Mouse (Mus musculus) midbrain, embryonic 11.5 days (tissue): Measurements from ENCODE around the gene Tll1. TPM values are rescaled to one million over a fixed set of nuclear protein-coding genes. Genes with fewer than 3 reads are reported as not detected.

Source experiments
- ATAC-seq: fragments of 200-750 bp; cut with Nextera tagmentation; 2 replicates; pipeline ENCODE4 v1.8.0; 2017; ENCODE audit warnings: moderate TSS enrichment, moderate library complexity; ENCODE audit not compliant: low FRiP score
- DNase-seq: peaks from one replicate; pipeline ENCODE4 v3.0.0; 2015; ENCODE audit warnings: low spot score; ENCODE audit errors: missing footprints
- H3K27ac ChIP-seq: fragments of 300-500 bp; sonication (generic); 2 replicates; pipeline ENCODE4 v1.5.1; 2014; ENCODE audit warnings: low read depth, low read length
- H3K27me3 ChIP-seq: fragments of 300-500 bp; sonication (generic); 2 replicates; pipeline ENCODE4 v1.6.1; 2014; ENCODE audit warnings: mild to moderate bottlenecking, low read length, moderate library complexity, mixed read lengths; ENCODE audit not compliant: control insufficient read depth, insufficient read depth
- H3K36me3 ChIP-seq: fragments of 300-500 bp; sonication (generic); 2 replicates; pipeline ENCODE4 v1.6.1; 2014; ENCODE audit warnings: mild to moderate bottlenecking, low read length, moderate library complexity, mixed read lengths; ENCODE audit not compliant: control insufficient read depth, insufficient read depth
- H3K4me1 ChIP-seq: fragments of 300-500 bp; sonication (generic); 2 replicates; pipeline ENCODE4 v1.6.1; 2014; ENCODE audit warnings: low read length; ENCODE audit not compliant: control insufficient read depth, insufficient read depth
- H3K4me2 ChIP-seq: fragments of 300-500 bp; sonication (generic); 2 replicates; pipeline ENCODE4 v1.6.1; 2014; ENCODE audit warnings: mild to moderate bottlenecking, moderate library complexity
- H3K4me3 ChIP-seq: fragments of 300-500 bp; sonication (generic); 2 replicates; pipeline ENCODE4 v1.5.1; 2014; ENCODE audit warnings: low read depth, low read length
- H3K9ac ChIP-seq: fragments of 300-500 bp; sonication (generic); 2 replicates; pipeline ENCODE4 v1.6.1; 2014; ENCODE audit warnings: low read length
- H3K9me3 ChIP-seq: fragments of 300-500 bp; sonication (generic); 2 replicates; pipeline ENCODE4 v1.6.1; 2016; ENCODE audit warnings: low read length; ENCODE audit not compliant: control insufficient read depth
- WGBS: fragments of 180-500 bp; shearing (Covaris S2); extraction: QIAGEN DNeasy Blood & Tissue Kit; methylation state at CpG from one replicate; pipeline ENCODE4 v1.1.7; 2014; 5-methylcytosine and 5-hydroxymethylcytosine counted together
- polyA plus RNA-seq: library from polyadenylated mRNA; unstranded; fragments of >200 nt; fragmentation: Nextera tagmentation; extraction: Ambion mirVana; gene quantifications from 2 replicates; pipeline ENCODE4 v1.2.1, GENCODE M21; 2014

Tll1 gene
- polyA plus RNA-seq, 1 experiment from 2014 or later: 0.89 TPM

DNA sequence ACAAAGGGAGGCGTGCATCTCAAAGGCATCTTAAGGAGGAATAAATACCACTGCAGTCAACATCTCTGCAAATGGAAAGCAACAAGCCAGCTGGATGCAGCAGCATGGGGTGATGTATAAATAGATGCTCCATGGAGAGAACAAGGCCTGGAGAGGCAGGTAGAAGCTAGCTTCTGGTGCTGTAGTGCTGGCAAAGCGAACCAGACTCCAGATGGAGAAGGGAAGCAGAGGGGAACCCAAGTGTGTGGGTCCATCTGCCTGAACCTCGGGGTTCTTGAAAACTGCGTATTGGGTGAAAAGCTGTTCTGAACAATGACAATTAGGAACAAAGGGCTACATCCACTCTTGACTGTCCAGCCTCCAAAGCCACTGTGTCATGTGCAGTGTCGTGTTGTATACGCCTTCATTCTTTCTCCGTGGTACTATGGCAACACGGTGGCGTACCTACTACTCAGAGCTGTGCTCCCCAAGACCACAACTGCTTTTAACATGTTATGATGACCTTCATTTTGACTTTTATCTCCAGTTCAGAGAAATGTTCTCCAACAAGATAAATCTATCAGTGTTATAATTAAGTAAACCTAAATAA lies 53.8 kb downstream of the Tll1 start:
- Histone ChIP-seq H3K27me3 (no peaks in the 10 kb centered on the region), H3K4me2 (no peak overlapping the region), H3K4me1 (peaks cover 5% of the 10 kb centered on the region), H3K27ac (no peak overlapping the region), H3K36me3 (no peaks in the 10 kb centered on the region), H3K4me3 (no peak overlapping the region), H3K9ac (no peak overlapping the region), H3K9me3 (no peaks in the 10 kb centered on the region)
- ATAC-seq (peak; percentile 73), DNase-seq (peak; percentile 85)
- WGBS: 55% methylated on average over 9 of the region's 9 CpGs

GRCm38 (mm10) chr8:64136593-64136992 lies 69.5 kb downstream of the Tll1 start:
- Histone ChIP-seq H3K27me3 (no peaks in the 10 kb centered on the region), H3K4me2 (no peak overlapping the region), H3K4me1 (no peaks in the 10 kb centered on the region), H3K4me3 (no peak overlapping the region), H3K9ac (no peak overlapping the region), H3K27ac (no peak overlapping the region), H3K36me3 (no peaks in the 10 kb centered on the region), H3K9me3 (no peaks in the 10 kb centered on the region)
- WGBS: 70% methylated on average over 1 of the region's 1 CpGs
- ATAC-seq: no peak
- no peak for DNase-seq

- H3K9ac ChIP-seq: no peak overlapping the region
- no peaks in the 10 kb centered on the region for H3K4me1 ChIP-seq
- no peaks in the 10 kb centered on the region for H3K36me3 ChIP-seq
- no peaks in the 10 kb centered on the region for H3K27me3 ChIP-seq
- H3K4me3 ChIP-seq: no peak overlapping the region
- H3K9me3 ChIP-seq: no peaks in the 10 kb centered on the region
- 76% methylated on average over 2 of the region's 2 CpGs for WGBS
- ATAC-seq: no peak
- no peak overlapping the region for H3K27ac ChIP-seq
- H3K4me2 ChIP-seq: no peak overlapping the region
- no peak for DNase-seq
Observed at GRCm38 (mm10) chr8:64107190-64107589, 98.9 kb downstream of the Tll1 start.

- DNase-seq: no peak
- H3K4me3 ChIP-seq: no peak overlapping the region
- H3K36me3 ChIP-seq: no peaks in the 10 kb centered on the region
- H3K27me3 ChIP-seq: no peaks in the 10 kb centered on the region
- no peak overlapping the region for H3K9ac ChIP-seq
- 87% methylated on average over 2 of the region's 2 CpGs for WGBS
- H3K27ac ChIP-seq: no peak overlapping the region
- no peaks in the 10 kb centered on the region for H3K4me1 ChIP-seq
- no peaks in the 10 kb centered on the region for H3K9me3 ChIP-seq
- no peak overlapping the region for H3K4me2 ChIP-seq
- no peak for ATAC-seq
Observed at GRCm38 (mm10) chr8:64073396-64073795, 132.7 kb downstream of the Tll1 start.

DNA sequence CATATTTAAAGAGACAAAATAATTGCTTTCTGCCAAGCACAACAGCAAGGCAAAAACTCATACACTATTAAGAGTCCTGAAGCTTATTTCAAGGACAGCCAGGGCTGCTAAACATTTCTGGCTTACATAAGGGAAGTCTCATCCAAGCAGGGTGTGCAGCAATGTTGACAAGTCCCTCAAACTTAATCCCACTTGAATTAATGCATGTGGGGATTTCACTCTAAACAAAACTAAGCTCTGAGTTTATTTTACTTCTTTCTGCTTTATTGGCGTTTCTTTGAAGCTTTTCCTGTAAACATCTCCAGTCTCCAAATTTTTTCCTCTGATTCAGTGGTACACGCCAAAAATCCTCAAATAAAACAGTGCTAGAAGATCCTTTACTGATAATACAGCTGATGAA lies 146.2 kb downstream of the Tll1 start:
- H3K27ac ChIP-seq: no peak overlapping the region
- no peaks in the 10 kb centered on the region for H3K4me1 ChIP-seq
- H3K9me3 ChIP-seq: no peaks in the 10 kb centered on the region
- WGBS: 57% methylated on average over 2 of the region's 2 CpGs
- H3K36me3 ChIP-seq: no peaks in the 10 kb centered on the region
- no peak overlapping the region for H3K4me3 ChIP-seq
- peak; percentile 77 for DNase-seq
- no peak for ATAC-seq
- no peaks in the 10 kb centered on the region for H3K27me3 ChIP-seq
- no peak overlapping the region for H3K4me2 ChIP-seq
- no peak overlapping the region for H3K9ac ChIP-seq

- ATAC-seq: no peak
- H3K4me1 ChIP-seq: no peaks in the 10 kb centered on the region
- 93% methylated on average over 4 of the region's 4 CpGs for WGBS
Observed at GRCm38 (mm10) chr8:64057571-64057970, 148.5 kb downstream of the Tll1 start.

GRCm38 (mm10) chr8:64048556-64048955 lies 157.5 kb downstream of the Tll1 start:
- Histone ChIP-seq H3K27ac (no peak overlapping the region), H3K27me3 (no peaks in the 10 kb centered on the region), H3K4me1 (0 out of 2 replicates have a peak, but pooled peaks cover 2% of the 10 kb centered on the region), H3K36me3 (no peaks in the 10 kb centered on the region), H3K4me3 (no peak overlapping the region), H3K9me3 (no peaks in the 10 kb centered on the region), H3K4me2 (no peak overlapping the region), H3K9ac (no peak overlapping the region)
- ATAC-seq (no peak; the same call in 1 of the 2 replicates), DNase-seq (peak; percentile 54)
- 72% methylated on average over 3 of the region's 3 CpGs for WGBS

More at GRCm38 (mm10) chr8:64057571-64057970, 148.5 kb downstream of the Tll1 start:
- Histone ChIP-seq H3K27ac (no peak overlapping the region), H3K4me2 (no peak overlapping the region), H3K9me3 (no peaks in the 10 kb centered on the region), H3K9ac (no peak overlapping the region), H3K36me3 (no peaks in the 10 kb centered on the region), H3K27me3 (no peaks in the 10 kb centered on the region), H3K4me3 (no peak overlapping the region)
- DNase-seq: peak; percentile 41

GRCm38 (mm10) chr8:64047963-64048505 lies 158.0 kb downstream of the Tll1 start:
- ATAC-seq: no peak; the same call in 1 of the 2 replicates
- peak; percentile 76 for DNase-seq
- 76% methylated on average over 9 of the region's 9 CpGs for WGBS

GRCm38 (mm10) chr8:64041303-64041884 lies 164.7 kb downstream of the Tll1 start:
- no peak overlapping the region for H3K4me3 ChIP-seq
- no peak overlapping the region for H3K4me2 ChIP-seq
- no peaks in the 10 kb centered on the region for H3K27me3 ChIP-seq
- WGBS: 85% methylated on average over 6 of the region's 6 CpGs
- DNase-seq (peak; percentile 51), ATAC-seq (no peak)
- H3K4me1 ChIP-seq: no peaks in the 10 kb centered on the region
- no peak overlapping the region for H3K27ac ChIP-seq
- no peaks in the 10 kb centered on the region for H3K9me3 ChIP-seq
- H3K36me3 ChIP-seq: no peaks in the 10 kb centered on the region
- no peak overlapping the region for H3K9ac ChIP-seq

More at GRCm38 (mm10) chr8:64047963-64048505, 158.0 kb downstream of the Tll1 start:
- no peak overlapping the region for H3K27ac ChIP-seq
- no peak overlapping the region for H3K4me3 ChIP-seq
- H3K9ac ChIP-seq: no peak overlapping the region
- 0 out of 2 replicates have a peak, but pooled peaks cover 2% of the 10 kb centered on the region for H3K4me1 ChIP-seq
- H3K9me3 ChIP-seq: no peaks in the 10 kb centered on the region
- no peaks in the 10 kb centered on the region for H3K36me3 ChIP-seq
- no peaks in the 10 kb centered on the region for H3K27me3 ChIP-seq
- no peak overlapping the region for H3K4me2 ChIP-seq
